In the genomic region with DNA sequence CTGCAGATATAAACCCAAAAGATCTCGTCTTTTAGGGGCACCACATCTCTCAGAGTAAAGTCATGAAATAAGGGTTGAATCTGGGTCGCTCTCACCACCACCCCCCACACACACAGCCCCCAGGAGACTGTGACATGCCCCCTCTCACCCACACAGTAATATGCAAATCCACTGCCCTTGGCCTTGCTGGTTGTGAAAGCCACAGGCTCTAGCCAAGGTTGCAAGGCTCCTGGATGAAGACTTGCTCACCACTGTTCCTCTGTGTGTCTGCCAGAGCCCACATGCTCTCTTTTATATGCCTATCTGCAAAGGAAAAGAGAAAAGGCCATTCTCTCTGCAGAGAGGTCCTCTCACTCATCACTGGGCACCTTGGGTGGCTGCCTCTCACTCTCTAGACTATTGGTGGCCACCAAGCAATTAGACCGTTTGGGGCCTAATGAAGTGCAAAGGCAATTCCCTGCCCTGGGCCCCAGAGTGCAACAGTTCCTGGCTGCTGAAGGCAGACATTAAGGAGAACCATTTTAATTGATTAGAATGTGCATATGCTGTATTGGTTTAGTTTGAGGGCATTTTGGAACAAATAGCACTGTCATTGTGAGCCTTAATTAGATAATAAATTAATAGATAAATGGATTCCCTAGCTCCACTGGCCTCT, we compare ENCODE assay signal across 21 mouse cellular contexts.
A peak's percentile ranks its signal among the peaks of the same experiment; 100 is the strongest.
DNase-seq lines count a peak whose midpoint lies in the region; ATAC-seq and TF ChIP-seq lines count a peak whose summit lies in the region.
"Had no signal": no experiment of that assay in that cellular context is flagged by ENCODE, and none has a peak within 500 bp of the region (broad histone marks: within the 10 kb centered on the region; RNA-seq: fewer than 3 reads in every experiment).

No protein-coding gene starts in this region.

- TF ChIP-seq POLR2A in brain, embryonic 14.5 days (IDR thresholded peaks at IDR 0.05; ENCODE audit: borderline replicate concordance, extremely low read depth, insufficient read depth, insufficient read length, poor library complexity, severe bottlenecking), result no peak

- ATAC-seq in hindbrain, embryonic 13.5 days (ENCODE audit: low FRiP score), result no peak
- ATAC-seq in hindbrain, embryonic 14.5 days (ENCODE audit: low FRiP score), result no peak; the same call in 1 of the 2 replicates
- peak; percentile 48; the same call in 1 of the 2 replicates for ATAC-seq in forebrain, embryonic 13.5 days
- ATAC-seq: intestine, embryonic 16.5 days had no signal

- 65% methylated on average over 3 of the region's 3 CpGs for WGBS in hindbrain, embryonic 13.5 days
- 73% methylated on average over 3 of the region's 3 CpGs for WGBS in hindbrain, embryonic 14.5 days
- WGBS in forebrain, embryonic 13.5 days, result 64% methylated on average over 3 of the region's 3 CpGs

- H3K4me3 ChIP-seq in hindbrain, embryonic 13.5 days, result no peak overlapping the region
- H3K4me3 ChIP-seq in hindbrain, embryonic 14.5 days (replicated peaks; ENCODE audit: low read length), result no peak overlapping the region
- H3K4me3 ChIP-seq in forebrain, embryonic 13.5 days, result no peak overlapping the region
- H3K4me3 ChIP-seq: embryonic facial prominence, embryonic 15.5 days; hindbrain, embryonic 12.5 days; neural tube, embryonic 15.5 days had no signal

- no peak overlapping the region for H3K9ac ChIP-seq in hindbrain, embryonic 13.5 days
- H3K9ac ChIP-seq in hindbrain, embryonic 14.5 days, result no peak overlapping the region
- H3K9ac ChIP-seq in forebrain, embryonic 13.5 days, result no peak overlapping the region
- H3K9ac ChIP-seq: embryonic facial prominence, embryonic 15.5 days; hindbrain, embryonic 12.5 days; neural tube, embryonic 15.5 days had no signal

- 0 out of 2 replicates have a peak overlapping the region, but pooled peaks have one; percentile 4 for H3K27ac ChIP-seq in hindbrain, embryonic 13.5 days
- H3K27ac ChIP-seq in hindbrain, embryonic 14.5 days, result no peak overlapping the region
- H3K27ac ChIP-seq in forebrain, embryonic 13.5 days, result no peak overlapping the region
- H3K27ac ChIP-seq: embryonic facial prominence, embryonic 15.5 days; hindbrain, embryonic 12.5 days; kidney, postnatal 0 days; neural tube, embryonic 15.5 days had no signal

- H3K27me3 ChIP-seq in hindbrain, embryonic 13.5 days, result no peaks in the 10 kb centered on the region
- H3K27me3 ChIP-seq in hindbrain, embryonic 14.5 days (ENCODE audit: control insufficient read depth, insufficient read depth, low read length), result no peaks in the 10 kb centered on the region
- no peaks in the 10 kb centered on the region for H3K27me3 ChIP-seq in forebrain, embryonic 13.5 days
- H3K27me3 ChIP-seq: embryonic facial prominence, embryonic 15.5 days; hindbrain, embryonic 12.5 days; neural tube, embryonic 15.5 days had no signal

- H3K4me1 ChIP-seq in hindbrain, embryonic 13.5 days (replicated peaks), result peaks cover 8% of the 10 kb centered on the region
- H3K4me1 ChIP-seq in hindbrain, embryonic 14.5 days (replicated peaks; ENCODE audit: control insufficient read depth, insufficient read depth, low read length), result no peaks in the 10 kb centered on the region
- peaks cover 27% of the 10 kb centered on the region for H3K4me1 ChIP-seq in forebrain, embryonic 13.5 days
- H3K4me1 ChIP-seq: neural tube, embryonic 15.5 days had no signal

- no peaks in the 10 kb centered on the region for H3K36me3 ChIP-seq in hindbrain, embryonic 13.5 days
- H3K36me3 ChIP-seq in hindbrain, embryonic 14.5 days (replicated peaks; ENCODE audit: control insufficient read depth, insufficient read depth), result no peaks in the 10 kb centered on the region
- no peaks in the 10 kb centered on the region for H3K36me3 ChIP-seq in forebrain, embryonic 13.5 days (ENCODE audit: poor library complexity, severe bottlenecking)
- H3K36me3 ChIP-seq: embryonic facial prominence, embryonic 15.5 days; hindbrain, embryonic 12.5 days; neural tube, embryonic 15.5 days had no signal

- DNase-seq in hindbrain, embryonic 14.5 days (ENCODE audit: low spot score), result no peak
- peak; percentile 43 for DNase-seq in brain, embryonic 14.5 days (ENCODE audit: low read depth)
- DNase-seq in retina, embryonic 14.5 days (ENCODE audit: low spot score), result peak; percentile 73
- DNase-seq in layer of hippocampus, postnatal 10 days (ENCODE audit: low spot score in 2 of 2), result no peak
- no peak for DNase-seq in ovary, postnatal 36 days (ENCODE audit: low spot score)
- DNase-seq in cerebellum, postnatal 14 days, result no peak
- DNase-seq: cerebellum, adult 11 months; cerebellum, postnatal 36 days; gastrocnemius, postnatal 14 days; lung, adult 2 months; lung, postnatal 36 days; right cerebral cortex, adult 18-20 months; thymus, postnatal 36 days had no signal

- no peak overlapping the region for H3K4me2 ChIP-seq in hindbrain, embryonic 13.5 days
- no peak overlapping the region for H3K4me2 ChIP-seq in hindbrain, embryonic 14.5 days (replicated peaks)
- no peak overlapping the region for H3K4me2 ChIP-seq in forebrain, embryonic 13.5 days
- H3K4me2 ChIP-seq: embryonic facial prominence, embryonic 15.5 days; hindbrain, embryonic 12.5 days; midbrain, embryonic 11.5 days; neural tube, embryonic 15.5 days had no signal

- no peak for TF ChIP-seq CTCF in brain, embryonic 14.5 days (IDR thresholded peaks at IDR 0.05; ENCODE audit: borderline replicate concordance, extremely low read depth, insufficient read depth, insufficient read length)

- no peaks in the 10 kb centered on the region for H3K9me3 ChIP-seq in hindbrain, embryonic 13.5 days
- no peaks in the 10 kb centered on the region for H3K9me3 ChIP-seq in hindbrain, embryonic 14.5 days (ENCODE audit: control insufficient read depth, low read length)
- H3K9me3 ChIP-seq in forebrain, embryonic 13.5 days (replicated peaks), result no peaks in the 10 kb centered on the region
- H3K9me3 ChIP-seq: embryonic facial prominence, embryonic 15.5 days; hindbrain, embryonic 12.5 days; neural tube, embryonic 15.5 days had no signal

Comparison
In these comparisons a context has a peak if more than half of its experiments do, and no peak if none do; other contexts are left out.
1. DNase-seq: peak in brain, embryonic 14.5 days (single experiment) and retina, embryonic 14.5 days (single experiment); none in hindbrain, embryonic 14.5 days (single experiment), layer of hippocampus, postnatal 10 days (0 of 2), ovary, postnatal 36 days (single experiment) and cerebellum, postnatal 14 days (0 of 2).